14 mouse cellular contexts compared by ENCODE assay signal in the genomic region with DNA sequence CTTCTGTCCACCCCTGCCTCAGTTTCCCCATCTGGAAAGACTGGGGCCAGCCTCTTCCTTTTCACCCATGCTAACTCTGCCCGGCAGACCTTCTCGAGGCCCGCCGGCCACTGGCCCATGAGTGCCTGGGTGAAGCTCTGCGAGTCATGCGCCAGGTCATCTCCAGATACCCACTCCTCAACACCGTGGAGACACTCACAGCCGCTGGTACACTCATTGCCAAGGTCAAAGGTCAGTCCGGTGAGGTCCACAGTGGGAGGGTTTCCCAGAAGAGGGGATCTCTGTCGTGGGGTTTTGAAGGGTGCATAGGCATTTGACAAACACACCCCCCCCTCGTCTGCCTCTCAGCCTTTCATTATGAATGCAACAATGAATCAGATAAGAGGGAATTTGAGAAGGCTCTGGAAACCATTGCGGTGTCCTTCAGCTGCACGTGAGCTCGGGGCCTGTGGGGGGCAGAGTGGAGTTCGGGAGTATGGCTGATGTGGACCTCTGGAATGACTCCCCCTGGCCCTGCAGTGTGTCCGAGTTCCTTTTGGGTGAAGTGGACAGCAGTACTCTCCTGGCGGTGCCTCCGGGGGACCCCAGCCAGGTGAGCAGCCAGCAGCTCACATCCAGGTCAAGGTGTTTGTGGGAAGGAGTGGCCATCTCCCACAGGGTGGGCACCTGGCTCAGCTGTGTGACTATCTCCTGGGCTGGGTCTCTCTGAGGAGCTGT. TPM values are rescaled to one million over a fixed set of nuclear protein-coding genes. Genes with fewer than 3 reads are reported as not detected.
A peak's percentile ranks its signal among the peaks of the same experiment; 100 is the strongest.
DNase-seq lines count a peak whose midpoint lies in the region; ATAC-seq and TF ChIP-seq lines count a peak whose summit lies in the region.
"Had no signal": no experiment of that assay in that cellular context is flagged by ENCODE, and none has a peak within 500 bp of the region (broad histone marks: within the 10 kb centered on the region; RNA-seq: fewer than 3 reads in every experiment).

No protein-coding gene starts in this region.

- H3K4me3 ChIP-seq in heart, embryonic 12.5 days: peak overlapping the region; percentile 30; the same call in 1 of the 2 replicates
- peak overlapping the region; percentile 37; the same call in 1 of the 2 replicates for H3K4me3 ChIP-seq in lung, embryonic 16.5 days (ENCODE audit: low read length)
- H3K4me3 ChIP-seq in lung, adult 2 months (replicated peaks; ENCODE audit: extremely low read depth, low read depth, low read length): no peak overlapping the region
- H3K4me3 ChIP-seq in embryonic facial prominence, embryonic 10.5 days: peak overlapping the region; percentile 56
- peak overlapping the region; percentile 37; the same call in 1 of the 2 replicates for H3K4me3 ChIP-seq in liver, embryonic 11.5 days (ENCODE audit: low read depth, low read length)
- H3K4me3 ChIP-seq: embryonic facial prominence, embryonic 15.5 days; layer of hippocampus, adult 2 months had no signal

- 80% methylated on average over 18 of the region's 18 CpGs for WGBS in heart, embryonic 12.5 days
- 73% methylated on average over 18 of the region's 18 CpGs for WGBS in lung, embryonic 16.5 days
- 77% methylated on average over 18 of the region's 18 CpGs for WGBS in lung, adult 2 months
- WGBS in embryonic facial prominence, embryonic 10.5 days: 82% methylated on average over 18 of the region's 18 CpGs
- 85% methylated on average over 18 of the region's 18 CpGs for WGBS in liver, embryonic 11.5 days

- H3K27me3 ChIP-seq in heart, embryonic 12.5 days (replicated peaks): peaks cover 9% of the 10 kb centered on the region
- H3K27me3 ChIP-seq in lung, embryonic 16.5 days (ENCODE audit: control insufficient read depth, insufficient read depth, low read depth, low read length): no peaks in the 10 kb centered on the region
- H3K27me3 ChIP-seq in embryonic facial prominence, embryonic 10.5 days (replicated peaks; ENCODE audit: low read depth, poor library complexity, severe bottlenecking): peaks cover 43% of the 10 kb centered on the region
- no peaks in the 10 kb centered on the region for H3K27me3 ChIP-seq in liver, embryonic 11.5 days (replicated peaks; ENCODE audit: control insufficient read depth, insufficient read depth, low read length)

- no peak for DNase-seq in heart, adult 18-20 months
- DNase-seq in lung, adult 2 months: no peak
- DNase-seq in embryonic facial prominence, embryonic 10.5 days (ENCODE audit: low spot score): no peak
- DNase-seq in liver, embryonic 11.5 days (ENCODE audit: low spot score): no peak
- DNase-seq in frontal cortex, postnatal 10 days (ENCODE audit: low spot score in 2 of 2): no peak
- DNase-seq: adrenal gland, postnatal 36 days; cerebellum, adult 8-10 months had no signal

- no peak for ATAC-seq in heart, embryonic 12.5 days (ENCODE audit: insufficient number of reproducible peaks, low FRiP score)
- no peak for ATAC-seq in lung, embryonic 16.5 days (ENCODE audit: low read depth)
- no peak for ATAC-seq in liver, embryonic 11.5 days (replicated peaks; ENCODE audit: low FRiP score)
- no peak for ATAC-seq in erythroblast, adult 5-6 weeks (replicated peaks; ENCODE audit: low FRiP score, poor library complexity, severe bottlenecking)
- ATAC-seq: midbrain, embryonic 16.5 days had no signal

- peaks cover 28% of the 10 kb centered on the region for H3K4me1 ChIP-seq in heart, embryonic 12.5 days (replicated peaks)
- H3K4me1 ChIP-seq in lung, embryonic 16.5 days (replicated peaks; ENCODE audit: control insufficient read depth, insufficient read depth, low read length): peaks cover 29% of the 10 kb centered on the region
- peaks cover 25% of the 10 kb centered on the region for H3K4me1 ChIP-seq in lung, adult 2 months (ENCODE audit: control insufficient read depth, insufficient read depth, low read length)
- H3K4me1 ChIP-seq in embryonic facial prominence, embryonic 10.5 days: peaks cover 36% of the 10 kb centered on the region
- peaks cover 47% of the 10 kb centered on the region for H3K4me1 ChIP-seq in liver, embryonic 11.5 days (replicated peaks; ENCODE audit: control insufficient read depth, insufficient read depth, low read length)

- no peak for TF ChIP-seq POLR2A in lung, adult 2 months (IDR thresholded peaks at IDR 0.05; ENCODE audit: borderline replicate concordance, extremely low read depth, low read depth, low read length)

- H3K36me3 ChIP-seq in heart, embryonic 12.5 days: peaks cover 13% of the 10 kb centered on the region; the same call in 1 of the 2 replicates
- H3K36me3 ChIP-seq in lung, embryonic 16.5 days (ENCODE audit: control insufficient read depth, insufficient read depth, low read length): no peaks in the 10 kb centered on the region
- H3K36me3 ChIP-seq in embryonic facial prominence, embryonic 10.5 days (replicated peaks): peaks cover 21% of the 10 kb centered on the region
- peaks cover 9% of the 10 kb centered on the region; the same call in 1 of the 2 replicates for H3K36me3 ChIP-seq in liver, embryonic 11.5 days (ENCODE audit: control insufficient read depth, insufficient read depth, low read length)
- H3K36me3 ChIP-seq: embryonic facial prominence, embryonic 15.5 days; limb, embryonic 15.5 days had no signal

- H3K27ac ChIP-seq in heart, embryonic 12.5 days (ENCODE audit: poor library complexity, severe bottlenecking): no peak overlapping the region
- no peak overlapping the region for H3K27ac ChIP-seq in lung, embryonic 16.5 days (ENCODE audit: low read length)
- H3K27ac ChIP-seq in embryonic facial prominence, embryonic 10.5 days (replicated peaks): no peak overlapping the region; the same call in 1 of the 2 replicates
- no peak overlapping the region for H3K27ac ChIP-seq in liver, embryonic 11.5 days (ENCODE audit: low read depth, low read length)
- H3K27ac ChIP-seq: embryonic facial prominence, embryonic 15.5 days; layer of hippocampus, adult 2 months; limb, embryonic 15.5 days had no signal

- 0 out of 2 replicates have a peak overlapping the region, but pooled peaks have one; percentile 53 for H3K9ac ChIP-seq in heart, embryonic 12.5 days
- 0 out of 2 replicates have a peak overlapping the region, but pooled peaks have one; percentile 23 for H3K9ac ChIP-seq in lung, embryonic 16.5 days (ENCODE audit: low read length)
- H3K9ac ChIP-seq in liver, embryonic 11.5 days (ENCODE audit: low read depth, low read length): no peak overlapping the region
- H3K9ac ChIP-seq: embryonic facial prominence, embryonic 15.5 days had no signal

- TF ChIP-seq CTCF in lung, adult 2 months (IDR thresholded peaks at IDR 0.05; ENCODE audit: insufficient read depth, low read length): no peak

- peak overlapping the region; percentile 62 for H3K4me2 ChIP-seq in heart, embryonic 12.5 days
- H3K4me2 ChIP-seq in lung, embryonic 16.5 days (ENCODE audit: low read depth, low read length): peak overlapping the region; percentile 53
- H3K4me2 ChIP-seq in liver, embryonic 11.5 days: peak overlapping the region; percentile 67

- H3K9me3 ChIP-seq in heart, embryonic 12.5 days (replicated peaks): no peaks in the 10 kb centered on the region
- H3K9me3 ChIP-seq in lung, embryonic 16.5 days (ENCODE audit: control insufficient read depth, low read length): no peaks in the 10 kb centered on the region
- H3K9me3 ChIP-seq in embryonic facial prominence, embryonic 10.5 days: no peaks in the 10 kb centered on the region
- H3K9me3 ChIP-seq in liver, embryonic 11.5 days (ENCODE audit: control insufficient read depth, low read length): no peaks in the 10 kb centered on the region
- H3K9me3 ChIP-seq: embryonic facial prominence, embryonic 15.5 days; limb, embryonic 15.5 days had no signal

RNA-seq across cellular contexts. Expression of a gene that starts 4.3 kb away (rescaled TPM):
- polyA plus RNA-seq in heart, embryonic 12.5 days (2016; fragmentation: Nextera tagmentation; extraction: Ambion mirVana): 7.5 and 8.5 TPM in 2 replicates
- 1 to 10 TPM; 3.1 to 8.7 TPM for total RNA-seq in heart, adult 18-20 months (2021)
- polyA plus RNA-seq in lung, embryonic 16.5 days (2015; fragmentation: Nextera tagmentation; extraction: Ambion mirVana): 18.1 and 21.8 TPM in 2 replicates
- 102 and 103 TPM in 2 replicates for polyA plus RNA-seq in lung, adult 2 months (2012; rRNA removed)
- 11.2 and 11.3 TPM in 2 replicates for polyA plus RNA-seq in embryonic facial prominence, embryonic 10.5 days (2016; fragmentation: Nextera tagmentation; extraction: Ambion mirVana)
- 29.0 and 29.4 TPM in 2 replicates for polyA plus RNA-seq in liver, embryonic 11.5 days (2014; fragmentation: Nextera tagmentation; extraction: Ambion mirVana)
- total RNA-seq in erythroblast, adult 5-6 weeks (2015; ENCODE audit: low replicate concordance): 23.1 and 31.6 TPM in 2 replicates
- total RNA-seq in erythroblast, adult 5-6 weeks (2017; ENCODE audit: low replicate concordance): 28.6 and 35.8 TPM in 2 replicates

RNA-seq across cellular contexts. Expression of a gene that starts 18.8 kb away (rescaled TPM):
- polyA plus RNA-seq in heart, embryonic 12.5 days (2016; fragmentation: Nextera tagmentation; extraction: Ambion mirVana): 132 and 135 TPM in 2 replicates
- 10 to 100 TPM; 92.9 to 97.6 TPM for total RNA-seq in heart, adult 18-20 months (2021)
- polyA plus RNA-seq in lung, embryonic 16.5 days (2015; fragmentation: Nextera tagmentation; extraction: Ambion mirVana): 194 and 210 TPM in 2 replicates
- 199 and 208 TPM in 2 replicates for polyA plus RNA-seq in lung, adult 2 months (2012; rRNA removed)
- 312 and 316 TPM in 2 replicates for polyA plus RNA-seq in embryonic facial prominence, embryonic 10.5 days (2016; fragmentation: Nextera tagmentation; extraction: Ambion mirVana)
- polyA plus RNA-seq in liver, embryonic 11.5 days (2014; fragmentation: Nextera tagmentation; extraction: Ambion mirVana): 239 and 256 TPM in 2 replicates
- total RNA-seq in erythroblast, adult 5-6 weeks (2015; ENCODE audit: low replicate concordance): 23.6 and 33.4 TPM in 2 replicates
- 4.5 and 9.9 TPM in 2 replicates for total RNA-seq in erythroblast, adult 5-6 weeks (2017; ENCODE audit: low replicate concordance)

RNA-seq across cellular contexts. Expression of a gene that starts 24.5 kb away (rescaled TPM):
- 4.5 and 5.1 TPM in 2 replicates for polyA plus RNA-seq in heart, embryonic 12.5 days (2016; fragmentation: Nextera tagmentation; extraction: Ambion mirVana)
- total RNA-seq in heart, adult 18-20 months (2021): 1 to 10 TPM; 6.5 to 7.6 TPM
- 4.9 and 5.6 TPM in 2 replicates for polyA plus RNA-seq in lung, embryonic 16.5 days (2015; fragmentation: Nextera tagmentation; extraction: Ambion mirVana)
- 31.4 and 38.2 TPM in 2 replicates for polyA plus RNA-seq in lung, adult 2 months (2012; rRNA removed)
- polyA plus RNA-seq in embryonic facial prominence, embryonic 10.5 days (2016; fragmentation: Nextera tagmentation; extraction: Ambion mirVana): 2.9 and 3.2 TPM in 2 replicates
- 7.7 and 8.6 TPM in 2 replicates for polyA plus RNA-seq in liver, embryonic 11.5 days (2014; fragmentation: Nextera tagmentation; extraction: Ambion mirVana)
- total RNA-seq in erythroblast, adult 5-6 weeks (2015; ENCODE audit: low replicate concordance): 14.4 and 18.2 TPM in 2 replicates
- total RNA-seq in erythroblast, adult 5-6 weeks (2017; ENCODE audit: low replicate concordance): 19.4 and 27.7 TPM in 2 replicates

RNA-seq across cellular contexts. Expression of a gene that starts 26.2 kb away (rescaled TPM):
- 677 and 717 TPM in 2 replicates for polyA plus RNA-seq in heart, embryonic 12.5 days (2016; fragmentation: Nextera tagmentation; extraction: Ambion mirVana)
- 1,000 to 10,000 TPM in 1 of 2 experiments, 100 to 1,000 TPM in 1; 983 to 1,022 TPM for total RNA-seq in heart, adult 18-20 months (2021)
- polyA plus RNA-seq in lung, embryonic 16.5 days (2015; fragmentation: Nextera tagmentation; extraction: Ambion mirVana): 554 and 585 TPM in 2 replicates
- 581 and 623 TPM in 2 replicates for polyA plus RNA-seq in lung, adult 2 months (2012; rRNA removed)
- polyA plus RNA-seq in embryonic facial prominence, embryonic 10.5 days (2016; fragmentation: Nextera tagmentation; extraction: Ambion mirVana): 618 and 672 TPM in 2 replicates
- polyA plus RNA-seq in liver, embryonic 11.5 days (2014; fragmentation: Nextera tagmentation; extraction: Ambion mirVana): 761 and 762 TPM in 2 replicates
- total RNA-seq in erythroblast, adult 5-6 weeks (2015; ENCODE audit: low replicate concordance): 108 and 169 TPM in 2 replicates
- 96.3 and 123 TPM in 2 replicates for total RNA-seq in erythroblast, adult 5-6 weeks (2017; ENCODE audit: low replicate concordance)

RNA-seq across cellular contexts. Expression of a gene that starts 32.4 kb away (rescaled TPM):
- polyA plus RNA-seq in heart, embryonic 12.5 days (2016; fragmentation: Nextera tagmentation; extraction: Ambion mirVana): 302 and 307 TPM in 2 replicates
- total RNA-seq in heart, adult 18-20 months (2021): 10 to 100 TPM; 28.3 to 32.6 TPM
- polyA plus RNA-seq in lung, embryonic 16.5 days (2015; fragmentation: Nextera tagmentation; extraction: Ambion mirVana): 401 and 405 TPM in 2 replicates
- polyA plus RNA-seq in lung, adult 2 months (2012; rRNA removed): 387 and 395 TPM in 2 replicates
- polyA plus RNA-seq in embryonic facial prominence, embryonic 10.5 days (2016; fragmentation: Nextera tagmentation; extraction: Ambion mirVana): 234 and 253 TPM in 2 replicates
- polyA plus RNA-seq in liver, embryonic 11.5 days (2014; fragmentation: Nextera tagmentation; extraction: Ambion mirVana): 115 and 124 TPM in 2 replicates
- 33.8 and 46.6 TPM in 2 replicates for total RNA-seq in erythroblast, adult 5-6 weeks (2015; ENCODE audit: low replicate concordance)
- 30.0 and 73.0 TPM in 2 replicates for total RNA-seq in erythroblast, adult 5-6 weeks (2017; ENCODE audit: low replicate concordance)
